Mouse (Mus musculus) embryonic facial prominence, embryonic 14.5 days (tissue): Measurements from ENCODE around the gene Apoc3. TPM values are rescaled to one million over a fixed set of nuclear protein-coding genes. Genes with fewer than 3 reads are reported as not detected.

Experiments
- ATAC-seq: fragments of 200-750 bp; cut with Nextera tagmentation; 2 replicates; pipeline ENCODE4 v1.8.0; 2017; ENCODE audit warnings: low read depth, moderate number of reproducible peaks, moderate TSS enrichment
- DNase-seq: peaks from one replicate; pipeline ENCODE4 v3.0.0-alpha.2; 2015; ENCODE audit warnings: low spot score
- H3K27ac ChIP-seq: fragments of 300-500 bp; sonication (generic); replicated peaks from 2 replicates; pipeline ENCODE4 v1.5.1; 2014; ENCODE audit warnings: low read depth, mild to moderate bottlenecking, low read length, moderate library complexity
- H3K27me3 ChIP-seq: fragments of 300-500 bp; sonication (generic); replicated peaks from 2 replicates; pipeline ENCODE4 v1.6.1; 2014; ENCODE audit warnings: low read length; ENCODE audit not compliant: control insufficient read depth, insufficient read depth
- H3K36me3 ChIP-seq: fragments of 300-500 bp; sonication (generic); 2 replicates; pipeline ENCODE4 v1.6.1; 2014; ENCODE audit warnings: low read length, mixed read lengths; ENCODE audit not compliant: control insufficient read depth, insufficient read depth
- H3K4me1 ChIP-seq: fragments of 300-500 bp; sonication (generic); 2 replicates; pipeline ENCODE4 v1.6.1; 2014; ENCODE audit warnings: antibody characterized with exemption, low read length; ENCODE audit not compliant: control insufficient read depth, insufficient read depth
- H3K4me2 ChIP-seq: fragments of 300-500 bp; sonication (generic); 2 replicates; pipeline ENCODE4 v1.6.1; 2014; ENCODE audit warnings: low read depth, mild to moderate bottlenecking, low read length, moderate library complexity, mixed read lengths
- H3K4me3 ChIP-seq: fragments of 300-500 bp; sonication (generic); 2 replicates; pipeline ENCODE4 v1.5.1; 2014; ENCODE audit warnings: low read depth, mild to moderate bottlenecking, low read length
- H3K9ac ChIP-seq: fragments of 300-500 bp; sonication (generic); 2 replicates; pipeline ENCODE4 v1.6.1; 2014; ENCODE audit warnings: low read depth, mild to moderate bottlenecking, low read length, moderate library complexity, mixed read lengths
- H3K9me3 ChIP-seq: fragments of 300-500 bp; sonication (generic); 2 replicates; pipeline ENCODE4 v1.6.1; 2016; ENCODE audit warnings: low read length; ENCODE audit not compliant: control insufficient read depth
- WGBS: fragments of 180-500 bp; shearing (Covaris S2); extraction: QIAGEN DNeasy Blood & Tissue Kit; methylation state at CpG from one replicate; pipeline ENCODE4 v1.1.7; 2014; 5-methylcytosine and 5-hydroxymethylcytosine counted together
- polyA plus RNA-seq: library from polyadenylated mRNA; unstranded; fragments of >200 nt; fragmentation: Nextera tagmentation; extraction: Ambion mirVana; gene quantifications from 2 replicates; pipeline ENCODE4 v1.2.1, GENCODE M21; 2014

Apoc3 gene
- polyA plus RNA-seq, 1 experiment from 2014 or later = not detected

- Histone ChIP-seq H3K4me3 (no peak within 1 kb of the TSS), H3K36me3 (no peaks in the 10 kb centered on the region), H3K27ac (no peak within 1 kb of the TSS), H3K27me3 (no peaks in the 10 kb centered on the region), H3K4me2 (no peak within 1 kb of the TSS), H3K9ac (no peak within 1 kb of the TSS), H3K4me1 (no peaks in the 10 kb centered on the region), H3K9me3 (no peaks in the 10 kb centered on the region)
- WGBS = 67% methylated on average over 6 of the region's 7 CpGs
- DNase-seq (no peak), ATAC-seq (no peak)
Observed at GRCm38 (mm10) chr9:46240526-46241153, 5.2 kb upstream of the Apoc3 start, which contains the start of gene Apoa4. Apoa4 (plus strand) TSS chr9:46240696.

GRCm38 (mm10) chr9:46238850-46239249 is 3.4 kb upstream of the Apoc3 start:
- no peaks in the 10 kb centered on the region for H3K36me3 ChIP-seq
- ATAC-seq (no peak), DNase-seq (no peak)
- H3K4me3 ChIP-seq = no peak overlapping the region
- no peaks in the 10 kb centered on the region for H3K27me3 ChIP-seq
- H3K9me3 ChIP-seq = no peaks in the 10 kb centered on the region
- H3K4me2 ChIP-seq = no peak overlapping the region
- H3K27ac ChIP-seq = no peak overlapping the region
- H3K9ac ChIP-seq = no peak overlapping the region
- H3K4me1 ChIP-seq = no peaks in the 10 kb centered on the region
- WGBS = 90% methylated on average over 7 of the region's 7 CpGs

GRCm38 (mm10) chr9:46235649-46236048 is 213 bp upstream of the Apoc3 start:
- Histone ChIP-seq H3K9me3 (no peaks in the 10 kb centered on the region), H3K27me3 (no peaks in the 10 kb centered on the region), H3K4me2 (no peak overlapping the region), H3K4me1 (no peaks in the 10 kb centered on the region), H3K36me3 (no peaks in the 10 kb centered on the region), H3K4me3 (no peak overlapping the region), H3K27ac (no peak overlapping the region), H3K9ac (no peak overlapping the region)
- no peak for DNase-seq
- 55% methylated on average over 4 of the region's 4 CpGs for WGBS
- ATAC-seq = no peak

DNA sequence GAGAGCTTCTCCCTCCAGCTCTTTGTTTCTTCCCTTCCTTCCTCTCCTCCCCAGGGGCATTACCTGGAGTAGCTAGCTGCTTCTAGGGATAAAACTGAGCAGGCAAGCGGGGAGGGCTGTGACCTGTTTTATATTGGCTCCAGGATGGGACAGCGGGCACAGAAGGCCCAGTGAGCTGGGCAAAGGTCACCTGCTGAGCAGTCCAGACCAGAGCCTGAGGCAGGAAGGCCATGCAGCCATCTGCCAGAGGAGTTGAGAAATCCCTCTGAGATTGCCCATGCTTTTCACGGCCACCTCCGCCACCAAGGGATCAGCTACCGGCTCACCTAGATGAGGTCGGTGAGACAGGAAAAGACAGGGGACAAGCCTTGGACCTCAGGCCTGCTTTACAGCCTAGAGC is 240 bp downstream of the Apoc3 start:
- 85% methylated on average over 6 of the region's 6 CpGs for WGBS
- Histone ChIP-seq H3K4me2 (no peak overlapping the region), H3K9me3 (no peaks in the 10 kb centered on the region), H3K36me3 (no peaks in the 10 kb centered on the region), H3K27me3 (no peaks in the 10 kb centered on the region), H3K27ac (no peak overlapping the region), H3K4me1 (no peaks in the 10 kb centered on the region), H3K4me3 (no peak overlapping the region), H3K9ac (no peak overlapping the region)
- no peak for ATAC-seq
- DNase-seq = no peak

GRCm38 (mm10) chr9:46230450-46230975 is 4.9 kb downstream of the Apoc3 start:
- H3K4me2 ChIP-seq = peak overlapping the region; percentile 80
- DNase-seq = no peak
- H3K4me1 ChIP-seq = 0 out of 2 replicates have a peak, but pooled peaks cover 3% of the 10 kb centered on the region
- H3K36me3 ChIP-seq = no peaks in the 10 kb centered on the region
- H3K9me3 ChIP-seq = no peaks in the 10 kb centered on the region
- H3K4me3 ChIP-seq = peak overlapping the region; percentile 44
- peak overlapping the region; percentile 66 for H3K9ac ChIP-seq
- ATAC-seq = peak; percentile 13; the same call in 1 of the 2 replicates
- H3K27me3 ChIP-seq = no peaks in the 10 kb centered on the region
- no peak overlapping the region for H3K27ac ChIP-seq
- 22% methylated on average over 13 of the region's 13 CpGs for WGBS

DNA sequence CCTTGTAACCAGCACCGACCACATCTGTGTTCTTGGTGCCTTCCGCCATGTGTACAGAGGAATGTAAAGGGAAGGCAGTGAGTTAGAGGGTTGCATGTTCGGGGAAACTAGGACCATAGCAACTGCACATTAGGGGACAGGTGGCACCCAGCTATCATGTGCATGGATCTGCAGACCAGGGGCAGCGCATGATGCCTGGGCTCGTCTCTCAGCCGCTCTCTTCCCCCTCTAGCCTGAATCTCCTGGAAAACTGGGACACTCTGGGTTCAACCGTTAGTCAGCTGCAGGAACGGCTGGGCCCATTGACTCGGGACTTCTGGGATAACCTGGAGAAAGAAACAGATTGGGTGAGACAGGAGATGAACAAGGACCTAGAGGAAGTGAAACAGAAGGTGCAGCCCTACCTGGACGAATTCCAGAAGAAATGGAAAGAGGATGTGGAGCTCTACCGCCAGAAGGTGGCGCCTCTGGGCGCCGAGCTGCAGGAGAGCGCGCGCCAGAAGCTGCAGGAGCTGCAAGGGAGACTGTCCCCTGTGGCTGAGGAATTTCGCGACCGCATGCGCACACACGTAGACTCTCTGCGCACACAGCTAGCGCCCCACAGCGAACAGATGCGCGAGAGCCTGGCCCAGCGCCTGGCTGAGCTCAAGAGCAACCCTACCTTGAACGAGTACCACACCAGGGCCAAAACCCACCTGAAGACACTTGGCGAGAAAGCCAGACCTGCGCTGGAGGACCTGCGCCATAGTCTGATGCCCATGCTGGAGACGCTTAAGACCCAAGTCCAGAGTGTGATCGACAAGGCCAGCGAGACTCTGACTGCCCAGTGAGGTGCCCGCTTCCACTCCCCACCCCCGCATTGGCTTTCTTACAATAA is 5.6 kb downstream of the Apoc3 start:
- Histone ChIP-seq H3K9me3 (no peaks in the 10 kb centered on the region), H3K36me3 (no peaks in the 10 kb centered on the region), H3K9ac (peak overlapping the region; percentile 66), H3K4me1 (0 out of 2 replicates have a peak, but pooled peaks cover 3% of the 10 kb centered on the region), H3K27me3 (no peaks in the 10 kb centered on the region), H3K27ac (no peak overlapping the region), H3K4me3 (peak overlapping the region; percentile 44), H3K4me2 (peak overlapping the region; percentile 80)
- DNase-seq (peak; percentile 95), ATAC-seq (peak; percentile 96)
- WGBS = 15% methylated on average over 35 of the region's 37 CpGs

- Histone ChIP-seq H3K27ac (no peak within 1 kb of the TSS), H3K4me3 (no peak within 1 kb of the TSS), H3K27me3 (no peaks in the 10 kb centered on the region), H3K9me3 (no peaks in the 10 kb centered on the region), H3K36me3 (no peaks in the 10 kb centered on the region), H3K4me2 (no peak within 1 kb of the TSS), H3K4me1 (0 out of 2 replicates have a peak, but pooled peaks cover 3% of the 10 kb centered on the region), H3K9ac (no peak within 1 kb of the TSS)
- WGBS = 60% methylated on average over 9 of the region's 9 CpGs
- DNase-seq = no peak
- ATAC-seq = no peak
Observed at GRCm38 (mm10) chr9:46228491-46228890, 6.9 kb downstream of the Apoc3 start, which contains the start of gene Apoa1. Apoa1 (plus strand) TSS chr9:46228580.

DNA sequence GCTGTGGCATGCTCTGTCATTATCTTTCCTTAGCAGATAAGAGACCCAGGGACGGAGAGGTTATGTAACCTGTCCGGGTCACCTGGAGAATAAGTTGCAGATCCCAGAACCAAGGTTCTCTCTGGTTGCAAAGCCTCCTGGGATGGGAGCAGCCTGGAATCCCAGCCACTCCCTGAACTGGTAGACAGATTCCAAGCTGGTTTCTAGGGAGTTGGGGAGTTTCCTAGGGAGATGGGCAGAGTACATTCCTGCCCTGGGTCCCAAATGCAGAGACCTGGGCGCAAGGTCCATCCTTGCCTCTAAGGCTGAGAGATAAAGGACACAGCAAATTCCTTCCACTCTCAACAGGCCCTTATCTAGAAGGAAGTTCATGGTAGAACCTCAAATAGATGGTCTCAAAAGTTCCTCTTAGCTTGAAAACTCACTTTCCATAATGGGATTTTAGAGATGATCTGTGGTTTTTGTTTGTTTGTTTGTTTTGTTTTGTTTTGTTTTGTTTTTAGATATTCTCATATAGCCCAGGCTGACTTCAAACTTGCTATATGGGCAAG is 8.3 kb downstream of the Apoc3 start:
- H3K4me3 ChIP-seq = no peak overlapping the region
- no peaks in the 10 kb centered on the region for H3K27me3 ChIP-seq
- WGBS = 95% methylated on average over 3 of the region's 3 CpGs
- no peak overlapping the region for H3K27ac ChIP-seq
- H3K4me1 ChIP-seq = 0 out of 2 replicates have a peak, but pooled peaks cover 3% of the 10 kb centered on the region
- ATAC-seq = no peak
- no peaks in the 10 kb centered on the region for H3K9me3 ChIP-seq
- H3K9ac ChIP-seq = no peak overlapping the region
- no peak for DNase-seq
- peaks cover 12% of the 10 kb centered on the region for H3K36me3 ChIP-seq
- H3K4me2 ChIP-seq = no peak overlapping the region
